Mouse (Mus musculus) T-helper 2 cell (primary cell): Measurements from ENCODE around the gene Ly6g6d.
"Not testable (repeated sequence)": the region's sequence is repeated elsewhere in the genome, so short reads cannot be mapped to it uniquely, and the experiment has no call there.

Experiments used
- in situ Hi-C: fragments of 300-600 bp; cut with MboI, MseI; formaldehyde crosslinking; loops from one replicate; pipeline ENCODE4 v1.15.1; 2025; ENCODE audit warnings: high pct_unique_total_duplicates

Ly6g6d gene

GRCm38 (mm10) chr17:35077786-35078233, at the start of gene Ly6g6d:
Gene Ly6g6d (minus strand): TSS chr17:35078065.
- in situ Hi-C loops = no loop called here

GRCm38 (mm10) chr17:35127017-35127416, 49.2 kb upstream of the Ly6g6d start:
- in situ Hi-C loops = no loop called here

DNA sequence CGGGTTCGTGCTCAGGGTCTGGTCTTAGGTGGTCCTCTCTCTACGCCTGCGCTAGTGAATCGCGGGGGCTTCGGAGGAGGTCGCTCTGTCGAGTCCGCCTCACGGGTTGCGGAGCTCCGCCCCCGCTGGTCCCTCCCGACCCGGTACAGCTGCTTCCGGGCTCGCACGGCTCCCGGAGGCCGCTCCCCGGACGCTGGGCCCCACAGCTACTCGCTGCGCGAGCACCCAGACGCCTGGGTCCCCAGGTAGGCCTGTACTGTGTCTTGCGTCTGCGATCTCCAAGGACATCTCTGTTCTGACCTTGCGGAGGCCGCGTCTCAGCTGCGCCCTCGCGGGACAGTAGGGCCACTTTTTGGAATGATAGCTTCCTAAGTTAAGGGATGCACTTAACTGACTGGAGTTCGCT, 48.3 kb upstream of the Ly6g6d start, which contains the start of gene D17H6S53E:
Gene D17H6S53E (plus strand): TSS at position 168 of the 406 bp plus-strand sequence.
- in situ Hi-C loops = no loop called here

GRCm38 (mm10) chr17:35125578-35125977, 47.7 kb upstream of the Ly6g6d start:
- in situ Hi-C loops = no loop called here

- in situ Hi-C loops = no loop called here
These were observed 47.2 kb upstream of the Ly6g6d start for GRCm38 (mm10) chr17:35125081-35125480.

- in situ Hi-C loops = not testable (repeated sequence)
These were observed 46.5 kb upstream of the Ly6g6d start for GRCm38 (mm10) chr17:35124261-35124896.

DNA sequence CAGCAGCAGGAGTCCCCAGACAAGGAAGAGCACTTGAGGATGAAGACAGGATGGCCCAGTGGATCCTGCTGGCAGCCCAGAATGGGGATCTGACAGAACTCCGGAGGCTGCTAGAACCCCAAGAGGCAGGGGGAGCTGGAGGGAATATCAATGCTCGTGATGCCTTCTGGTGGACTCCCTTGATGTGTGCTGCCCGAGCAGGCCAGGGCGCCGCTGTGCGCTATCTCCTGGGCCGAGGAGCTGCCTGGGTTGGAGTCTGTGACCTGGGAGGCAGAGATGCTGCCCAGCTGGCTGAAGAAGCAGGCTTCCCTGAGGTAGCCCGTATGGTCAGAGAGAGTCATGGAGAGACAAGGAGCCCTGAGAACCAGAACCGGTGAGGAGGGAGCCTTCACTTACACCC, 45.4 kb upstream of the Ly6g6d start:
- in situ Hi-C loops = not testable (repeated sequence)

DNA sequence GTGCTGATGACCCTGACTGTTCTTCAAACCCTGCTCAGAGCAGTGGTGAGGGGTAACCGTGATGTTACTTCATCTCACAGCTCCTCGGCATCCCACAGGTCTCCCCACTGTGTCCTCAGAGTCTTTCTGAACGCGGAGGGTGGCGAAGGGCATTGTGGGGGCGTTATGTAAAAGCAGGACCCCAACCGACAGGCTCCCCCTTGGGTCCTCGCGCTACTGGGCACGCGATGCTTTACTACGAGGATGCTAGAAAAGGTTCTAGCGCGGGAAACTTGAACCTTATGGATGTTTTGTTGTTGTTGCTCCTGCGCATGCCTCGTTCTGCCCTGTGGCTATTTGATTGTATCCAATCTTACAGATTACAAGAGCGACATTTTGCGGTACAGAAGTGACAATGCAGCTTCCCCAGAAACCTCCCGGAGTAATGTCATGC, 44.0 kb upstream of the Ly6g6d start, which contains the start of gene Csnk2b:
Gene Csnk2b (minus strand): TSS at position 183 of the 433 bp plus-strand sequence.
- in situ Hi-C loops = no loop called here

- in situ Hi-C loops = no loop called here
These were observed 43.4 kb upstream of the Ly6g6d start, which contains the start of gene Gpank1 for GRCm38 (mm10) chr17:35121143-35121799. Gene Gpank1 (plus strand): TSS chr17:35121455.

- in situ Hi-C loops = no loop called here
These were observed 42.9 kb upstream of the Ly6g6d start for GRCm38 (mm10) chr17:35120745-35121142.

- in situ Hi-C loops = loop anchor here (10.0 kb wide), 1 partner anchor 111 kb away; the partner anchor contains the start of gene Vars
These were observed 37.5 kb upstream of the Ly6g6d start, which contains the start of gene Ly6g5b for GRCm38 (mm10) chr17:35115046-35116019. Gene Ly6g5b (minus strand): TSS chr17:35115428.

DNA sequence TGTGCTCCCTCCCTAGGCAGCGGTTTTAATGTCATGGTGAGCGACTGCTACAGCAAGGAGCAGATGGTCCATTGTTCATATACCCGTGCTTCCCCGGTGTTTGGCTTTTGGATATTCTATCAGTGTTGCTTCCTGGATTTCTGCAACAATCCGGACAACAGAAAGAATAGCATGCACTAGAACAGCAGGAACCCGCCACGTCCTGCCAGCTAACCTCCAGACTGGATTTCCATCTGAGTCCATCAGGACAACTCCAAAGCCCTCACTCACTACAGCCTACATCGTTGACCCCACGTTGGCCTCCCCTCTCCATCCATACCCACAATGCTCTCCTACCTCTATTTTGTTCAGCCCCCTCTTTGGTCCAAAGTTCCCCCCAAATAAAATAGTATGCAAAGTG, 33.9 kb upstream of the Ly6g6d start:
- in situ Hi-C loops = loop anchor here (10.0 kb wide), 1 partner anchor 107 kb away; the partner anchor contains the start of gene Vars

- in situ Hi-C loops = no loop called here
These were observed 30.2 kb upstream of the Ly6g6d start, which contains the start of gene Ly6g5c for GRCm38 (mm10) chr17:35108097-35108496. Gene Ly6g5c (plus strand): TSS chr17:35108279.

- in situ Hi-C loops = no loop called here
These were observed 28.7 kb upstream of the Ly6g6d start for GRCm38 (mm10) chr17:35106522-35106921.

GRCm38 (mm10) chr17:35105740-35106389, 28.0 kb upstream of the Ly6g6d start:
- in situ Hi-C loops = no loop called here

DNA sequence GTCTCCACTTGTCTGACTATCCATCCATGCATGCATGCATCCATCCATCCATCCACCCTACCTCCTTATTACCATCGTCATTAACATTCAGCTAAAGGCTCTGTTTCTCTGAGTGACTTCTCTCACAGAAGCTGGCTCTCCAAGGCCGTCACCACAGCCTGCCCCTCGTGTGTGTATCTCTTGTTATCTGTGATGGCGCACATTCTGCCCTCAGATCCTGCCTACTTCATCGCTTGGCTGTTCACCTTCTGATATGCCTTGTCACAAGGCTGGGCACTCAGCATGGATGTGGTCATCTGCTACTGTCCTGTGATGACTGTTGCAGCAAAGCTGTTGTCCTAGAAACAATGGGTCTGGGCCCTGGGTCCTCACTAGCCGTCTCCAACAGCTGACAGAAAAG, 26.9 kb upstream of the Ly6g6d start:
- in situ Hi-C loops = loop anchor here (5.0 kb wide), 1 partner anchor 72 kb away; no protein-coding TSS in a partner anchor

- in situ Hi-C loops = loop anchor here (5.0 kb wide), 1 partner anchor 72 kb away; no protein-coding TSS in a partner anchor
These were observed 26.2 kb upstream of the Ly6g6d start for GRCm38 (mm10) chr17:35104079-35104478.

DNA sequence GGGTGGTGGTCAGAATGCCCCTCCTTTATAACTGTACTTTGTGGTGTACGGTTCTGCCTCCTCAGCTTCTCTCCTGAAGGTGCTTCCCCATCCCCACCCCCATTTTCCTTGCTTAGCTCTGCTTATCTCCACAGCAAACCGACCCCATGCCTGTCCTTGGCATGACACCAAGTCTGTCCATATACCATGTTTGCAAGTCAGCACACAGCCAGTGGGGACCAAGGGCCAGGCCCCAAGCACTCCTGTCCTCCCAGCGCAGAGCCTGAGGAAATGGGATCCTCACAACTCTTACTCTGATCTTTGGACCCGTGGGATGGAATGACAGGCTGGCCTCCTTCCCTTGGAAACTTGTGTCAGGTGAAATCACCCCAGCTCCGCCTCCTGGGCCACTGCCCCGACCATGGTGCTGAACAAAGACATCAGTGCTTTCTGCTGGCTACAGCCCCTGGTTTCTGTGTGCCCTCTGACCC, 25.4 kb upstream of the Ly6g6d start:
- in situ Hi-C loops = loop anchor here (5.0 kb wide), 1 partner anchor 71 kb away; no protein-coding TSS in a partner anchor

- in situ Hi-C loops = loop anchor here (5.0 kb wide), 1 partner anchor 70 kb away; no protein-coding TSS in a partner anchor
These were observed 24.4 kb upstream of the Ly6g6d start for GRCm38 (mm10) chr17:35102299-35102698.

- in situ Hi-C loops = loop anchor here (5.0 kb wide), 1 partner anchor 69 kb away; no protein-coding TSS in a partner anchor
These were observed 23.3 kb upstream of the Ly6g6d start for GRCm38 (mm10) chr17:35101161-35101560.
